Mouse (Mus musculus): Measurements from ENCODE around the gene Ube2l3. TPM values are rescaled to one million over a fixed set of nuclear protein-coding genes. Genes with fewer than 3 reads are reported as not detected.
A peak's percentile ranks its signal among the peaks of the same experiment; 100 is the strongest.

Ube2l3 gene
- 332 and 350 TPM in 2 replicates for polyA plus RNA-seq (2015; fragmentation: Nextera tagmentation; extraction: Ambion mirVana)

GRCm38 (mm10) chr16:17202549-17202948, at the start of gene Ube2l3:
TSS of gene Ube2l3 (minus strand) at chr16:17202649.
- Histone ChIP-seq H3K27me3 (ENCODE audit: insufficient read depth, low read length) (no peaks in the 10 kb centered on the region; the same call in 1 of the 2 replicates), H3K9ac (replicated peaks; ENCODE audit: low read length) (peak within 1 kb of the TSS; percentile 100), H3K4me1 (ENCODE audit: insufficient read depth, low read length) (peaks cover 12% of the 10 kb centered on the region), H3K27ac (ENCODE audit: low read length) (peak within 1 kb of the TSS; percentile 40; the same call in 1 of the 2 replicates), H3K4me2 (replicated peaks; ENCODE audit: low read depth, low read length) (peak within 1 kb of the TSS; percentile 78; the same call in 1 of the 2 replicates), H3K36me3 (ENCODE audit: insufficient read depth, low read length) (0 out of 2 replicates have a peak, but pooled peaks cover 3% of the 10 kb centered on the region), H3K4me3 (ENCODE audit: low read length) (peak within 1 kb of the TSS; percentile 100), H3K9me3 (ENCODE audit: low read length) (no peaks in the 10 kb centered on the region)
- WGBS, result 92% methylated on average over 1 of the region's 1 CpGs
- ATAC-seq (ENCODE audit: low FRiP score, low TSS enrichment), result no peak

GRCm38 (mm10) chr16:17251539-17251938, 49.1 kb upstream of the Ube2l3 start:
- Histone ChIP-seq H3K27me3 (ENCODE audit: insufficient read depth, low read length) (no peaks in the 10 kb centered on the region), H3K4me3 (ENCODE audit: low read length) (no peak overlapping the region), H3K4me1 (ENCODE audit: insufficient read depth, low read length) (peaks cover 47% of the 10 kb centered on the region), H3K4me2 (replicated peaks; ENCODE audit: low read depth, low read length) (no peak overlapping the region), H3K9ac (replicated peaks; ENCODE audit: low read length) (no peak overlapping the region), H3K9me3 (ENCODE audit: low read length) (no peaks in the 10 kb centered on the region), H3K36me3 (ENCODE audit: insufficient read depth, low read length) (0 out of 2 replicates have a peak, but pooled peaks cover 3% of the 10 kb centered on the region), H3K27ac (ENCODE audit: low read length) (peak overlapping the region; percentile 55)
- WGBS, result 53% methylated on average over 3 of the region's 3 CpGs
- peak; percentile 33; the same call in 1 of the 2 replicates for ATAC-seq (ENCODE audit: low FRiP score, low TSS enrichment)

GRCm38 (mm10) chr16:17249135-17249534, 46.7 kb upstream of the Ube2l3 start:
- no peak overlapping the region for H3K4me2 ChIP-seq (replicated peaks; ENCODE audit: low read depth, low read length)
- no peak overlapping the region for H3K4me3 ChIP-seq (ENCODE audit: low read length)
- ATAC-seq (ENCODE audit: low FRiP score, low TSS enrichment), result 0 out of 2 replicates have a peak, but pooled peaks have one; percentile 17
- 34% methylated on average over 6 of the region's 6 CpGs for WGBS
- peak overlapping the region; percentile 4; the same call in 1 of the 2 replicates for H3K27ac ChIP-seq (ENCODE audit: low read length)
- H3K4me1 ChIP-seq (ENCODE audit: insufficient read depth, low read length), result peaks cover 45% of the 10 kb centered on the region
- no peaks in the 10 kb centered on the region for H3K9me3 ChIP-seq (ENCODE audit: low read length)
- H3K9ac ChIP-seq (replicated peaks; ENCODE audit: low read length), result no peak overlapping the region
- no peaks in the 10 kb centered on the region for H3K36me3 ChIP-seq (ENCODE audit: insufficient read depth, low read length)
- no peaks in the 10 kb centered on the region for H3K27me3 ChIP-seq (ENCODE audit: insufficient read depth, low read length)

- no peak overlapping the region for H3K4me2 ChIP-seq (replicated peaks; ENCODE audit: low read depth, low read length)
- no peaks in the 10 kb centered on the region for H3K9me3 ChIP-seq (ENCODE audit: low read length)
- H3K9ac ChIP-seq (replicated peaks; ENCODE audit: low read length), result no peak overlapping the region
- WGBS, result 72% methylated on average over 4 of the region's 4 CpGs
- H3K4me1 ChIP-seq (ENCODE audit: insufficient read depth, low read length), result peaks cover 40% of the 10 kb centered on the region
- no peak for ATAC-seq (ENCODE audit: low FRiP score, low TSS enrichment)
- no peak overlapping the region for H3K4me3 ChIP-seq (ENCODE audit: low read length)
- H3K27ac ChIP-seq (ENCODE audit: low read length), result no peak overlapping the region
- H3K36me3 ChIP-seq (ENCODE audit: insufficient read depth, low read length), result no peaks in the 10 kb centered on the region
- H3K27me3 ChIP-seq (ENCODE audit: insufficient read depth, low read length), result no peaks in the 10 kb centered on the region
These were observed 45.3 kb upstream of the Ube2l3 start for GRCm38 (mm10) chr16:17247727-17248126.

- Histone ChIP-seq H3K4me1 (ENCODE audit: insufficient read depth, low read length) (peaks cover 22% of the 10 kb centered on the region), H3K36me3 (ENCODE audit: insufficient read depth, low read length) (no peaks in the 10 kb centered on the region), H3K9ac (replicated peaks; ENCODE audit: low read length) (no peak overlapping the region), H3K4me3 (ENCODE audit: low read length) (no peak overlapping the region), H3K4me2 (replicated peaks; ENCODE audit: low read depth, low read length) (no peak overlapping the region), H3K9me3 (ENCODE audit: low read length) (no peaks in the 10 kb centered on the region), H3K27me3 (ENCODE audit: insufficient read depth, low read length) (no peaks in the 10 kb centered on the region), H3K27ac (ENCODE audit: low read length) (no peak overlapping the region)
- no peak for ATAC-seq (ENCODE audit: low FRiP score, low TSS enrichment)
- 71% methylated on average over 1 of the region's 1 CpGs for WGBS
These were observed 42.5 kb upstream of the Ube2l3 start for GRCm38 (mm10) chr16:17244996-17245395.

GRCm38 (mm10) chr16:17243731-17244130, 41.3 kb upstream of the Ube2l3 start:
- no peaks in the 10 kb centered on the region for H3K36me3 ChIP-seq (ENCODE audit: insufficient read depth, low read length)
- no peaks in the 10 kb centered on the region for H3K27me3 ChIP-seq (ENCODE audit: insufficient read depth, low read length)
- 0 out of 2 replicates have a peak overlapping the region, but pooled peaks have one; percentile 14 for H3K9ac ChIP-seq (replicated peaks; ENCODE audit: low read length)
- ATAC-seq (ENCODE audit: low FRiP score, low TSS enrichment), result no peak
- H3K27ac ChIP-seq (ENCODE audit: low read length), result 0 out of 2 replicates have a peak overlapping the region, but pooled peaks have one; percentile 8
- no peak overlapping the region for H3K4me2 ChIP-seq (replicated peaks; ENCODE audit: low read depth, low read length)
- no peaks in the 10 kb centered on the region for H3K9me3 ChIP-seq (ENCODE audit: low read length)
- H3K4me1 ChIP-seq (ENCODE audit: insufficient read depth, low read length), result peaks cover 19% of the 10 kb centered on the region
- no peak overlapping the region for H3K4me3 ChIP-seq (ENCODE audit: low read length)
- WGBS, result 40% methylated on average over 1 of the region's 1 CpGs

GRCm38 (mm10) chr16:17239409-17239808, 37.0 kb upstream of the Ube2l3 start:
- Histone ChIP-seq H3K36me3 (ENCODE audit: insufficient read depth, low read length) (no peaks in the 10 kb centered on the region), H3K4me3 (ENCODE audit: low read length) (no peak overlapping the region), H3K4me1 (ENCODE audit: insufficient read depth, low read length) (peaks cover 42% of the 10 kb centered on the region), H3K4me2 (replicated peaks; ENCODE audit: low read depth, low read length) (no peak overlapping the region), H3K9ac (replicated peaks; ENCODE audit: low read length) (no peak overlapping the region), H3K27me3 (ENCODE audit: insufficient read depth, low read length) (no peaks in the 10 kb centered on the region), H3K9me3 (ENCODE audit: low read length) (no peaks in the 10 kb centered on the region), H3K27ac (ENCODE audit: low read length) (no peak overlapping the region)
- WGBS, result 55% methylated on average over 2 of the region's 2 CpGs
- no peak for ATAC-seq (ENCODE audit: low FRiP score, low TSS enrichment)

- 83% methylated on average over 3 of the region's 3 CpGs for WGBS
These were observed 35.2 kb upstream of the Ube2l3 start for GRCm38 (mm10) chr16:17237634-17238033.

GRCm38 (mm10) chr16:17234916-17235665, 32.6 kb upstream of the Ube2l3 start:
- H3K4me2 ChIP-seq (replicated peaks; ENCODE audit: low read depth, low read length), result peak overlapping the region; percentile 91
- H3K4me3 ChIP-seq (ENCODE audit: low read length), result peak overlapping the region; percentile 87
- no peaks in the 10 kb centered on the region for H3K27me3 ChIP-seq (ENCODE audit: insufficient read depth, low read length)
- 23% methylated on average over 9 of the region's 9 CpGs for WGBS
- no peak for ATAC-seq (ENCODE audit: low FRiP score, low TSS enrichment)
- H3K27ac ChIP-seq (ENCODE audit: low read length), result peak overlapping the region; percentile 17
- H3K9ac ChIP-seq (replicated peaks; ENCODE audit: low read length), result peak overlapping the region; percentile 96
- H3K9me3 ChIP-seq (ENCODE audit: low read length), result peaks cover 3% of the 10 kb centered on the region; the same call in 1 of the 2 replicates
- peaks cover 38% of the 10 kb centered on the region for H3K4me1 ChIP-seq (ENCODE audit: insufficient read depth, low read length)
- H3K36me3 ChIP-seq (ENCODE audit: insufficient read depth, low read length), result no peaks in the 10 kb centered on the region

More at GRCm38 (mm10) chr16:17237634-17238033, 35.2 kb upstream of the Ube2l3 start:
- ATAC-seq (ENCODE audit: low FRiP score, low TSS enrichment), result no peak
- Histone ChIP-seq H3K9ac (replicated peaks; ENCODE audit: low read length) (no peak overlapping the region), H3K4me2 (replicated peaks; ENCODE audit: low read depth, low read length) (no peak overlapping the region), H3K27me3 (ENCODE audit: insufficient read depth, low read length) (no peaks in the 10 kb centered on the region), H3K4me3 (ENCODE audit: low read length) (no peak overlapping the region), H3K27ac (ENCODE audit: low read length) (no peak overlapping the region), H3K4me1 (ENCODE audit: insufficient read depth, low read length) (peaks cover 37% of the 10 kb centered on the region), H3K9me3 (ENCODE audit: low read length) (no peaks in the 10 kb centered on the region), H3K36me3 (ENCODE audit: insufficient read depth, low read length) (no peaks in the 10 kb centered on the region)

- H3K9ac ChIP-seq (replicated peaks; ENCODE audit: low read length), result peak overlapping the region; percentile 96
- peak overlapping the region; percentile 91 for H3K4me2 ChIP-seq (replicated peaks; ENCODE audit: low read depth, low read length)
- H3K36me3 ChIP-seq (ENCODE audit: insufficient read depth, low read length), result no peaks in the 10 kb centered on the region
- peak overlapping the region; percentile 87; the same call in 1 of the 2 replicates for H3K27ac ChIP-seq (ENCODE audit: low read length)
- peaks cover 7% of the 10 kb centered on the region; the same call in 1 of the 2 replicates for H3K9me3 ChIP-seq (ENCODE audit: low read length)
- no peaks in the 10 kb centered on the region for H3K27me3 ChIP-seq (ENCODE audit: insufficient read depth, low read length)
- H3K4me3 ChIP-seq (ENCODE audit: low read length), result peak overlapping the region; percentile 87
- H3K4me1 ChIP-seq (ENCODE audit: insufficient read depth, low read length), result peaks cover 37% of the 10 kb centered on the region
- WGBS, result 1% methylated on average over 12 of the region's 12 CpGs
- ATAC-seq (ENCODE audit: low FRiP score, low TSS enrichment), result no peak
These were observed 32.0 kb upstream of the Ube2l3 start for GRCm38 (mm10) chr16:17234499-17234895.
